Mouse (Mus musculus): ENCODE measurements around the gene Syk. TPM values are rescaled to one million over a fixed set of nuclear protein-coding genes. Genes with fewer than 3 reads are reported as not detected.

Syk gene
- polyA plus RNA-seq, 1 experiment from 2014 or later, result 3.9 TPM

DNA sequence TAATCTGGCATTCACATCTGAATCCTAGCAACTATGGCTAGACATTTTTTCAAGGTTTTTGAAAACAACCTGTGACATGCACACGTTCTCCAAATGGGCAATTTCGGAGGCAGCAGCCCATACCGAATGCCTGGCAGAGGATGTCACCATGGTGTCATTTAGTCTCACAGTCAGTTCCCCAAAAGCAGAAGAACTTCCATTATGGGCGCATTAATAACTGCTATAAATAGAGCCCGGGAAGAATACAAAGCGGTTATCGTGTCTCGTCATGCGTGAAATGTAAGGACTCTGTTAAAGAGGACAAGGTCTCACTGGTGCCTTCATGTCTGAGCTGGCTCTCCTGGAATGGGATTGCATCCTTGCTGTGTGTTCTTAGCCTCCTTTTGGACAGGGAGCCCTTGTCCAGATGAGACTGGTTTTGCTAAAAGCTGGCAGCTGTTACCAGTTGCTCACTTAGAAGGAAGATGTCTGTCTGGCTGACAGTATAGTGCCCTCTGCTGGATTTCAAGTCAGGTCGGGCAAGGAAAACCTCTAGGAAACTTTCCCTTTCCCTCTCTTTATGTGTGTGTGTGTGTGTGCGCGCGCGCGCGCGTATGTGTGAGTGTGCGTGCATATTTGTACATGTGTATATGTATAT lies 17.8 kb upstream of the Syk start:
- Histone ChIP-seq H3K9me3 (replicated peaks; ENCODE audit: control insufficient read depth, low read length) (no peaks in the 10 kb centered on the region), H3K4me3 (replicated peaks; ENCODE audit: low read length) (no peak overlapping the region), H3K4me2 (ENCODE audit: low read depth, low read length) (no peak overlapping the region), H3K4me1 (ENCODE audit: control insufficient read depth, insufficient read depth, low read length) (no peaks in the 10 kb centered on the region), H3K9ac (ENCODE audit: low read length) (no peak overlapping the region), H3K27me3 (ENCODE audit: control insufficient read depth, insufficient read depth, low read length) (no peaks in the 10 kb centered on the region), H3K27ac (ENCODE audit: low read length) (no peak overlapping the region), H3K36me3 (ENCODE audit: control insufficient read depth, insufficient read depth, low read length) (no peaks in the 10 kb centered on the region)
- ATAC-seq (ENCODE audit: insufficient read depth, low FRiP score), result no peak
- 84% methylated on average over 18 of the region's 18 CpGs for WGBS

GRCm38 (mm10) chr13:52566188-52566760 lies 16.7 kb upstream of the Syk start:
- Histone ChIP-seq H3K27me3 (ENCODE audit: control insufficient read depth, insufficient read depth, low read length) (no peaks in the 10 kb centered on the region), H3K36me3 (ENCODE audit: control insufficient read depth, insufficient read depth, low read length) (no peaks in the 10 kb centered on the region), H3K27ac (ENCODE audit: low read length) (no peak overlapping the region), H3K9ac (ENCODE audit: low read length) (no peak overlapping the region), H3K4me1 (ENCODE audit: control insufficient read depth, insufficient read depth, low read length) (no peaks in the 10 kb centered on the region), H3K4me2 (ENCODE audit: low read depth, low read length) (no peak overlapping the region), H3K4me3 (replicated peaks; ENCODE audit: low read length) (no peak overlapping the region), H3K9me3 (replicated peaks; ENCODE audit: control insufficient read depth, low read length) (no peaks in the 10 kb centered on the region)
- no peak for ATAC-seq (ENCODE audit: insufficient read depth, low FRiP score)
- WGBS, result 86% methylated on average over 9 of the region's 9 CpGs

GRCm38 (mm10) chr13:52566777-52567176 lies 16.2 kb upstream of the Syk start:
- Histone ChIP-seq H3K27me3 (ENCODE audit: control insufficient read depth, insufficient read depth, low read length) (no peaks in the 10 kb centered on the region), H3K9me3 (replicated peaks; ENCODE audit: control insufficient read depth, low read length) (no peaks in the 10 kb centered on the region), H3K4me1 (ENCODE audit: control insufficient read depth, insufficient read depth, low read length) (no peaks in the 10 kb centered on the region), H3K9ac (ENCODE audit: low read length) (no peak overlapping the region), H3K4me2 (ENCODE audit: low read depth, low read length) (no peak overlapping the region), H3K4me3 (replicated peaks; ENCODE audit: low read length) (no peak overlapping the region), H3K27ac (ENCODE audit: low read length) (no peak overlapping the region), H3K36me3 (ENCODE audit: control insufficient read depth, insufficient read depth, low read length) (no peaks in the 10 kb centered on the region)
- WGBS, result 68% methylated on average over 7 of the region's 7 CpGs
- ATAC-seq (ENCODE audit: insufficient read depth, low FRiP score), result no peak

DNA sequence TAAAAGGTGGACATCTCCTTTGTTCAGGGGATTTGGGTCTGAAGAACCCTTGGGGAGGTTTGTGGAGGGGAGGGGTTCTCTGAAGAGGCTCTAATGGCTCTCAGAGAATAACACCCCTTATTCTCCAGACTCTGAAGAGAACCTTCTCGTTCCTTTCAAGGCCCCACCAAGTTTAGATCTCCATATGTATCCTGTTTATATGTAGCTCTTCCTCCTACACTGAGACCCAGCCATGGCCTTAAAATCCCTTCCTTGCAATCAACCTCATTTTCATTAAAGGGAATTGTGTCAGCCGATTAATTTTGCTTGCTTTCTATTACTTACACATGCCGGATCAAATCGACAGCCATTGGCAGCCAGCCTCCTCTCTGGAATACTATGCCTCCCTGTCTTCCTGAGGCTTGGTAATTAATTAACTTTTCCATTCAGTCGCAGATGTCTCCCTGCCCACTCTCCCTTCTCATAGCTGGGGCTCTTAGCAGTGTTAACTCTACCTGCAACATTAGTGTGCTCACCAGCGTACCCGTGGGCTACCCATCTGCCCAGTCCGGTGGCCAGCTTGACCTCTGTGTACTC lies 13.7 kb upstream of the Syk start:
- WGBS, result 55% methylated on average over 8 of the region's 8 CpGs
- Histone ChIP-seq H3K36me3 (ENCODE audit: control insufficient read depth, insufficient read depth, low read length) (no peaks in the 10 kb centered on the region), H3K9ac (ENCODE audit: low read length) (no peak overlapping the region), H3K27me3 (ENCODE audit: control insufficient read depth, insufficient read depth, low read length) (no peaks in the 10 kb centered on the region), H3K27ac (ENCODE audit: low read length) (no peak overlapping the region), H3K4me3 (replicated peaks; ENCODE audit: low read length) (no peak overlapping the region), H3K9me3 (replicated peaks; ENCODE audit: control insufficient read depth, low read length) (no peaks in the 10 kb centered on the region), H3K4me1 (ENCODE audit: control insufficient read depth, insufficient read depth, low read length) (no peaks in the 10 kb centered on the region), H3K4me2 (ENCODE audit: low read depth, low read length) (no peak overlapping the region)
- ATAC-seq (ENCODE audit: insufficient read depth, low FRiP score), result no peak

GRCm38 (mm10) chr13:52570276-52570675 lies 12.7 kb upstream of the Syk start:
- Histone ChIP-seq H3K4me2 (ENCODE audit: low read depth, low read length) (no peak overlapping the region), H3K9me3 (replicated peaks; ENCODE audit: control insufficient read depth, low read length) (no peaks in the 10 kb centered on the region), H3K27me3 (ENCODE audit: control insufficient read depth, insufficient read depth, low read length) (no peaks in the 10 kb centered on the region), H3K27ac (ENCODE audit: low read length) (no peak overlapping the region), H3K36me3 (ENCODE audit: control insufficient read depth, insufficient read depth, low read length) (no peaks in the 10 kb centered on the region), H3K4me1 (ENCODE audit: control insufficient read depth, insufficient read depth, low read length) (no peaks in the 10 kb centered on the region), H3K9ac (ENCODE audit: low read length) (no peak overlapping the region), H3K4me3 (replicated peaks; ENCODE audit: low read length) (no peak overlapping the region)
- 89% methylated on average over 9 of the region's 9 CpGs for WGBS
- ATAC-seq (ENCODE audit: insufficient read depth, low FRiP score), result no peak

- Histone ChIP-seq H3K36me3 (ENCODE audit: control insufficient read depth, insufficient read depth, low read length) (no peaks in the 10 kb centered on the region), H3K9ac (ENCODE audit: low read length) (no peak overlapping the region), H3K9me3 (replicated peaks; ENCODE audit: control insufficient read depth, low read length) (no peaks in the 10 kb centered on the region), H3K4me2 (ENCODE audit: low read depth, low read length) (no peak overlapping the region), H3K27ac (ENCODE audit: low read length) (peak overlapping the region; percentile 6; the same call in 1 of the 2 replicates), H3K27me3 (ENCODE audit: control insufficient read depth, insufficient read depth, low read length) (no peaks in the 10 kb centered on the region), H3K4me1 (ENCODE audit: control insufficient read depth, insufficient read depth, low read length) (no peaks in the 10 kb centered on the region), H3K4me3 (replicated peaks; ENCODE audit: low read length) (no peak overlapping the region)
- no peak for ATAC-seq (ENCODE audit: insufficient read depth, low FRiP score)
- 54% methylated on average over 11 of the region's 11 CpGs for WGBS
Measured at GRCm38 (mm10) chr13:52571591-52572384, 11.2 kb upstream of the Syk start.

DNA sequence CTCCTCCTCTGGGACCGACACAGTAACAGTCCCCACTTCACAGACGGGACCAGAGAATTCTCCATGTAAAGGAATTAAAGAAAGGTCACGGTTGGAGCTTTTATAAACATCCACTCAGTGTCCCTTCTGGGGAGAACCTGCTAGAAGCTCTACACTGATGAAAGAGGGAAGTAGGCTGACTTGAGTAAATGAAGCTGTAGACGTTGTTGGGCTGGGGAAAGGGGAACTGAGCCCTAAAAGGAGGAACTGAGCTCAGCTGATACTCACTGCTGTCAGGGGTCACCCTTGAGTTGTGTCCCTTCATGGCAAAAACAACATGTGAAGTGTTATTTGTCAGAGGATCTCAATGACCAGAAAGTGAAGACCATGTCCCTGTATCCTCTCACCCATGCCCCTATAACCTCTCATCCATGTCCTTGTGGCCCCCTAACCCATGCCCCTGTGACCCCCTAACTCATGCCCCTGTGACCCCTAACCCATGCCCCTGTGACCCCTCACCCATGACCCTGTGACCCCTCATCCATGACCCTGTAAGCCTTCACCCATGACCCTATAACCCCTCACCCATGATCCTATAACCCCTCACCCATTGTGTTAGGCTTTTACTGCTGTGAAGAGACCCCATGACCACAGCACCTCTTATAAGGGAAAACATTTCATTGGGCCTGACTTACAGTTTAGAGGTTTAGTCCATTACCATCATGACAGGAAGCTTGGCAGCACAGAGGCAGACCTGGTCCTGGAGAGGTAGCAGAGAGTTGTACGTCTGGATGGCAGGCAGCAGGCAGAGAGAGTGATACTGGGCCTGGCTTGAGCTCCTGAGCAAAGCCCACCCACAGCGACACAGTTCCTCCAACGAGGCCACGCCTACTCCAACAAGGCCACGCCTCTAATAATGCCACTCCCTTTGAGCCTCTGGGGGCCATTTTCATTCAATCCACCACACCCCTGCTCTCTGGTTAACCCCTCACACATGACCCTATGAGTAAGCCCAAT lies 10.2 kb upstream of the Syk start:
- ATAC-seq (ENCODE audit: insufficient read depth, low FRiP score), result 0 out of 2 replicates have a peak, but pooled peaks have one; percentile 29
- H3K9ac ChIP-seq (ENCODE audit: low read length), result no peak overlapping the region
- no peak overlapping the region for H3K4me3 ChIP-seq (replicated peaks; ENCODE audit: low read length)
- no peaks in the 10 kb centered on the region for H3K27me3 ChIP-seq (ENCODE audit: control insufficient read depth, insufficient read depth, low read length)
- H3K27ac ChIP-seq (ENCODE audit: low read length), result peak overlapping the region; percentile 6; the same call in 1 of the 2 replicates
- no peaks in the 10 kb centered on the region; the same call in 1 of the 2 replicates for H3K4me1 ChIP-seq (ENCODE audit: control insufficient read depth, insufficient read depth, low read length)
- no peaks in the 10 kb centered on the region for H3K36me3 ChIP-seq (ENCODE audit: control insufficient read depth, insufficient read depth, low read length)
- H3K4me2 ChIP-seq (ENCODE audit: low read depth, low read length), result no peak overlapping the region
- H3K9me3 ChIP-seq (replicated peaks; ENCODE audit: control insufficient read depth, low read length), result no peaks in the 10 kb centered on the region
- 75% methylated on average over 9 of the region's 9 CpGs for WGBS

- H3K27ac ChIP-seq (ENCODE audit: low read length), result no peak overlapping the region
- H3K36me3 ChIP-seq (ENCODE audit: control insufficient read depth, insufficient read depth, low read length), result no peaks in the 10 kb centered on the region
- no peak overlapping the region for H3K4me2 ChIP-seq (ENCODE audit: low read depth, low read length)
- H3K4me1 ChIP-seq (ENCODE audit: control insufficient read depth, insufficient read depth, low read length), result no peaks in the 10 kb centered on the region; the same call in 1 of the 2 replicates
- 80% methylated on average over 2 of the region's 2 CpGs for WGBS
- ATAC-seq (ENCODE audit: insufficient read depth, low FRiP score), result no peak
- H3K4me3 ChIP-seq (replicated peaks; ENCODE audit: low read length), result no peak overlapping the region
- no peak overlapping the region for H3K9ac ChIP-seq (ENCODE audit: low read length)
- H3K27me3 ChIP-seq (ENCODE audit: control insufficient read depth, insufficient read depth, low read length), result no peaks in the 10 kb centered on the region
- no peaks in the 10 kb centered on the region for H3K9me3 ChIP-seq (replicated peaks; ENCODE audit: control insufficient read depth, low read length)
Measured at GRCm38 (mm10) chr13:52574311-52574710, 8.7 kb upstream of the Syk start.

Data from stomach, embryonic 16.5 days (tissue).